Comparison of ENCODE assay signal across 15 mouse cellular contexts in genomic region chr11:119375425-119375824, GRCm38 (mm10). TPM values are rescaled to one million over a fixed set of nuclear protein-coding genes. Genes with fewer than 3 reads are reported as not detected.
A peak's percentile ranks its signal among the peaks of the same experiment; 100 is the strongest.
DNase-seq lines count a peak whose midpoint lies in the region; ATAC-seq and TF ChIP-seq lines count a peak whose summit lies in the region.
"Had no signal": no experiment of that assay in that cellular context is flagged by ENCODE, and none has a peak within 500 bp of the region (broad histone marks: within the 10 kb centered on the region; RNA-seq: fewer than 3 reads in every experiment).

No protein-coding gene starts in this region.

- H3K4me2 ChIP-seq in stomach, embryonic 16.5 days (ENCODE audit: low read depth, low read length), result no peak overlapping the region
- H3K4me2 ChIP-seq: embryonic facial prominence, embryonic 15.5 days; forebrain, embryonic 12.5 days; hindbrain, embryonic 15.5 days; lung, embryonic 14.5 days had no signal

- H3K36me3 ChIP-seq in liver, adult 2 months (ENCODE audit: control insufficient read depth, insufficient read depth, low read length), result peaks cover 5% of the 10 kb centered on the region
- peaks cover 14% of the 10 kb centered on the region; the same call in 1 of the 2 replicates for H3K36me3 ChIP-seq in stomach, embryonic 16.5 days (ENCODE audit: control insufficient read depth, insufficient read depth, low read length)
- H3K36me3 ChIP-seq: hindbrain, embryonic 15.5 days had no signal

- H3K4me3 ChIP-seq in liver, adult 2 months (ENCODE audit: insufficient read depth, low read depth, low read length), result no peak overlapping the region
- no peak overlapping the region for H3K4me3 ChIP-seq in brown adipose tissue, adult 24 weeks (ENCODE audit: insufficient read depth, low read depth, low read length)
- H3K4me3 ChIP-seq in stomach, embryonic 16.5 days (replicated peaks; ENCODE audit: low read length), result no peak overlapping the region
- no peak overlapping the region for H3K4me3 ChIP-seq in gastrocnemius, adult 2 months
- H3K4me3 ChIP-seq: embryonic facial prominence, embryonic 15.5 days; forebrain, embryonic 12.5 days; hindbrain, embryonic 15.5 days had no signal

- intact Hi-C loops in left cerebral cortex, postnatal 36 days (cut with DNase I), result no loop called here
- intact Hi-C loops in gastrocnemius, adult 2 months (cut with DNase I), result no loop called here

- peak; percentile 8 for DNase-seq in liver, adult 2 months (ENCODE audit: extremely low read depth, low read depth, low spot score)
- no peak for DNase-seq in liver
- peak; percentile 86 for DNase-seq in large intestine, adult 2 months (ENCODE audit: low read depth, low spot score)
- no peak for DNase-seq in left cerebral cortex, postnatal 36 days (ENCODE audit: low spot score in 2 of 2)
- no peak for DNase-seq in gastrocnemius, adult 2 months
- DNase-seq: adrenal gland, adult 8-10 months; cerebellum, adult 8-10 months; lung, embryonic 14.5 days; right cerebral cortex, postnatal 14 days had no signal

- H3K79me2 ChIP-seq in liver, adult 2 months (ENCODE audit: control insufficient read depth, insufficient read depth, low read length), result no peaks in the 10 kb centered on the region

- no peak for TF ChIP-seq POLR2A in liver, adult 2 months (IDR thresholded peaks at IDR 0.05; ENCODE audit: extremely low read depth, insufficient read depth, low read length)

- 67% methylated on average over 6 of the region's 6 CpGs for WGBS in liver, adult 2 months
- 20% methylated on average over 6 of the region's 6 CpGs for WGBS in large intestine, adult 2 months
- 59% methylated on average over 6 of the region's 6 CpGs for WGBS in stomach, embryonic 16.5 days

- no peak for TF ChIP-seq CTCF in liver, adult 2 months (IDR thresholded peaks at IDR 0.05; ENCODE audit: low read depth, low read length)
- no peak for TF ChIP-seq CTCF in gastrocnemius, adult 2 months (IDR thresholded peaks at IDR 0.05)

- no peak overlapping the region for H3K27ac ChIP-seq in liver, adult 2 months (replicated peaks; ENCODE audit: insufficient read depth, low read depth, low read length)
- H3K27ac ChIP-seq in brown adipose tissue, adult 24 weeks (replicated peaks; ENCODE audit: low read depth, low read length), result peak overlapping the region; percentile 63
- H3K27ac ChIP-seq in stomach, embryonic 16.5 days (ENCODE audit: low read length), result no peak overlapping the region
- H3K27ac ChIP-seq in gastrocnemius, adult 2 months, result no peak overlapping the region
- H3K27ac ChIP-seq: embryonic facial prominence, embryonic 15.5 days; forebrain, embryonic 12.5 days; hindbrain, embryonic 15.5 days had no signal

- H3K27me3 ChIP-seq in liver, adult 2 months (ENCODE audit: control insufficient read depth, insufficient read depth, low read length), result no peaks in the 10 kb centered on the region
- H3K27me3 ChIP-seq in stomach, embryonic 16.5 days (ENCODE audit: control insufficient read depth, insufficient read depth, low read length), result no peaks in the 10 kb centered on the region
- H3K27me3 ChIP-seq: embryonic facial prominence, embryonic 15.5 days; forebrain, embryonic 12.5 days; hindbrain, embryonic 15.5 days had no signal

- no peaks in the 10 kb centered on the region; the same call in 1 of the 2 replicates for H3K4me1 ChIP-seq in liver, adult 2 months (ENCODE audit: control insufficient read depth, insufficient read depth, low read length)
- H3K4me1 ChIP-seq in brown adipose tissue, adult 24 weeks (ENCODE audit: control insufficient read depth, insufficient read depth, insufficient read length, low read length), result peaks cover 7% of the 10 kb centered on the region; the same call in 1 of the 2 replicates
- H3K4me1 ChIP-seq in stomach, embryonic 16.5 days (ENCODE audit: control insufficient read depth, insufficient read depth, low read length), result no peaks in the 10 kb centered on the region; the same call in 1 of the 2 replicates
- H3K4me1 ChIP-seq: embryonic facial prominence, embryonic 15.5 days; forebrain, embryonic 12.5 days; hindbrain, embryonic 15.5 days had no signal

- H3K9ac ChIP-seq in liver, adult 2 months (ENCODE audit: low read depth, low read length), result no peak overlapping the region
- no peak overlapping the region for H3K9ac ChIP-seq in stomach, embryonic 16.5 days (ENCODE audit: low read length)
- H3K9ac ChIP-seq: embryonic facial prominence, embryonic 15.5 days; forebrain, embryonic 12.5 days; hindbrain, embryonic 15.5 days; lung, embryonic 14.5 days had no signal

- no peaks in the 10 kb centered on the region for H3K9me3 ChIP-seq in stomach, embryonic 16.5 days (replicated peaks; ENCODE audit: control insufficient read depth, low read length)
- H3K9me3 ChIP-seq: embryonic facial prominence, embryonic 15.5 days; forebrain, embryonic 12.5 days; hindbrain, embryonic 15.5 days had no signal

- 0 out of 2 replicates have a peak, but pooled peaks have one; percentile 20 for ATAC-seq in stomach, embryonic 16.5 days (ENCODE audit: insufficient read depth, low FRiP score)
- ATAC-seq: CD4-positive, CD25-positive, alpha-beta regulatory T cell, adult 4 months had no signal

RNA-seq across cellular contexts. Expression of gene Rnf213, which starts 17.5 kb away (rescaled TPM):
- total RNA-seq in liver, adult 2 months (2014; rRNA removed), result 43.4 and 43.5 TPM in 2 replicates
- 11.1 and 16.9 TPM in 2 replicates for polyA plus RNA-seq in liver, adult 2 months (2012; rRNA removed)
- 8.6 and 11.1 TPM in 2 replicates for polyA plus RNA-seq in brown adipose tissue, adult 24 weeks (2012; ENCODE audit: insufficient read depth, insufficient read length, missing spikeins)
- polyA plus RNA-seq in large intestine, adult 2 months (2012; rRNA removed), result 25.4 and 46.4 TPM in 2 replicates
- 6.6 and 7.3 TPM in 2 replicates for polyA plus RNA-seq in stomach, embryonic 16.5 days (2015; fragmentation: Nextera tagmentation; extraction: Ambion mirVana)
- total RNA-seq in left cerebral cortex, postnatal 36 days (2021), result 1 to 10 TPM; 2.8 to 3.0 TPM
- 1 to 10 TPM; 4.1 to 6.9 TPM for total RNA-seq in gastrocnemius, adult 2 months (2021)

RNA-seq across cellular contexts. Expression of gene Slc26a11, which starts 20.1 kb away (rescaled TPM):
- total RNA-seq in liver, adult 2 months (2014; rRNA removed), result 2.5 and 3.9 TPM in 2 replicates
- 5.3 and 7.5 TPM in 2 replicates for polyA plus RNA-seq in liver, adult 2 months (2012; rRNA removed)
- polyA plus RNA-seq in brown adipose tissue, adult 24 weeks (2012; ENCODE audit: insufficient read depth, insufficient read length, missing spikeins), result 2.1 and 3.1 TPM in 2 replicates
- 8.0 and 16.1 TPM in 2 replicates for polyA plus RNA-seq in large intestine, adult 2 months (2012; rRNA removed)
- 9.9 and 10.5 TPM in 2 replicates for polyA plus RNA-seq in stomach, embryonic 16.5 days (2015; fragmentation: Nextera tagmentation; extraction: Ambion mirVana)
- total RNA-seq in left cerebral cortex, postnatal 36 days (2021), result 1 to 10 TPM; 3.5 to 4.3 TPM
- 1 to 10 TPM; 1.9 to 2.8 TPM for total RNA-seq in gastrocnemius, adult 2 months (2021)

RNA-seq across cellular contexts. Expression of gene Sgsh, which starts 20.1 kb away (rescaled TPM):
- total RNA-seq in liver, adult 2 months (2014; rRNA removed), result 2.1 and 2.6 TPM in 2 replicates
- polyA plus RNA-seq in liver, adult 2 months (2012; rRNA removed), result 8.7 and 11.9 TPM in 2 replicates
- polyA plus RNA-seq in brown adipose tissue, adult 24 weeks (2012; ENCODE audit: insufficient read depth, insufficient read length, missing spikeins), result 3.8 and 7.7 TPM in 2 replicates
- polyA plus RNA-seq in large intestine, adult 2 months (2012; rRNA removed), result 11.9 and 17.6 TPM in 2 replicates
- 6.7 and 7.5 TPM in 2 replicates for polyA plus RNA-seq in stomach, embryonic 16.5 days (2015; fragmentation: Nextera tagmentation; extraction: Ambion mirVana)
- 1 to 10 TPM; 4.3 to 4.7 TPM for total RNA-seq in left cerebral cortex, postnatal 36 days (2021)
- total RNA-seq in gastrocnemius, adult 2 months (2021), result 1 to 10 TPM; 2.7 to 3.0 TPM

Comparison
In these comparisons a context has a peak if more than half of its experiments do, and no peak if none do; other contexts are left out.
1. DNase-seq: peak in liver, adult 2 months (single experiment) and large intestine, adult 2 months (single experiment); none in liver (single experiment), left cerebral cortex, postnatal 36 days (0 of 2) and gastrocnemius, adult 2 months (single experiment).